Mouse (Mus musculus): ENCODE results near the gene Fhdc1.
A peak's percentile ranks its signal among the peaks of the same experiment; 100 is the strongest.

Fhdc1 gene

DNA sequence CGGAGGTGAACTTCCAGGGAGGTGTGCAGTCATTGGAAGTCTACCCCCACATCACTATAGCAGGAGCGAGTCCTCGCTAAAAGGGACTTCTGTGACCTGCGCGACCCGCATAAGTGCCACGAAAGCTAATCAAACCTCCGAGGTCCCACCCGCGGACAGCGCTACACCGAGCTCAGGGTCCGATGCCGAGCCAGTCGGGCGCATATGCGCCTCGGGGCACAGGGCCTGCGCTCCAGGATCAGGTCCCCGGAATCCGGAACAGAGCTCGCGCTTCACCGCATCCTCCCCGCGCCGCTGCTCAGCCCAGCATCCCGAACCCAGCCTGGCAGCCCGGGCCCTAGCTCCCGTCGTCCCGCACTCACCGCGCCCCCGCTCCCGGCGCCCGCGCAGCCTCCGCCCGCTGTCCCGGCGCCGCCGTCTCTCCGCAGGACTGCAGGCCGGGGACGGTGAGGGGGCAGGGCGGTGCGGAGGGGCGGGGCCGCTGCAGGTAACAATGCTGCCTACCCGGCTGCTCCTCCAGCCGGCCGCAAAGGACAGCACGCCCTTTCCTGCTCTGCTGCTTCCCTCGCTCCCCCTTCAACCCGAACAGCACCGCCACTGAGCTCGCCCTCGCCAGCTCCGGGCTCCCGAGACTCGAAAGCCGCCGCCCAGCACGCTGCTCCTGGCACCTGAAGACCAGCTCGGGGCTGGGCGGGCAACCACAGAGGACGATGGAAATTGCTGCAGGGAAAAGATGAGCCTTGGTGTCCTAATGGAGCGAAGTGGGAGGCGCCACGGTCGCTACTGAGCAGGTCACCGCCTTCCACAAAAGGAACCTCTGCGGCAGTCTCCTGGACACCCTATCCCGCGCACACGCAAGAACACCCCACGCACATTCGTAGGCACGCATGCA lies at the start of gene Fhdc1:
TSS of gene Fhdc1 (minus strand) at position 424 of the 892 bp plus-strand sequence.
- peak; percentile 79 to 86 for DNase-seq

DNA sequence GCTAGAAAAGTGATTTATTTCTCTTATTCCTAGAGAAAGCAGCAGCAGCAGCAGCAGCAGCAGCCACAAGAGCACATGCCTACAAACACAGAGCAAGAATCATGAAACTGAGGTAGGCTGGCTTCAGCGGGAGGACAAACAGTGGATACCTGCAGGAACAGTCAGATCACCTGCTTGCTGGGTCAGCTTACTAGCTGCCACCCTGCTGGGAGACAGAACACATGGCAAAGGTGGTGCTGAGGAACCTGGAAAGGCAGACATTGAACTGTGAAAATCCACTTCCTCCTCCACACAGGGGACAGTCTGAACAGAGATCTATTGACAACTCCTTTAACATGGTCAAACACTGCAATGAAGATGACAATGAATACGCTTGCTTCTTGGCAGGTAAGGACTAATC lies 48.8 kb upstream of the Fhdc1 start:
- no peak for DNase-seq

DNA sequence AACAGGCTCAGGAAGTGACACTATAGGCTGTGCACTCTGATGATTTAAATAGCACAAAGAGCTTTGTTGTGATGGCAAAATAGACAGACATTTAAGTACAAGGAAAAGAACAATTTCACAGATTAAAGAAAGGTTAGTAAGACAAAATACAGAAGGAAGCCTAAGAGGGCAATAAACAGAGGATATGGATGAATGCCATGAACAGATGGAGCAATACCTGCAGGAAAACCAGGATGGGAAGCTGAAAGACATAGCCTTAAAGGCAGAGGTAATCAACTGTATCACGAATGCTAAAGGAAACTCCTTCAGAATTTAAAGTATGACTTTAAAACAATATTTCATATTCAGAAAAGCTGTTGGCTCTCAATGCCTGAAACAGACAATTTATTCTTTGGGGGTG lies 44.7 kb upstream of the Fhdc1 start:
- no peak for DNase-seq

DNA sequence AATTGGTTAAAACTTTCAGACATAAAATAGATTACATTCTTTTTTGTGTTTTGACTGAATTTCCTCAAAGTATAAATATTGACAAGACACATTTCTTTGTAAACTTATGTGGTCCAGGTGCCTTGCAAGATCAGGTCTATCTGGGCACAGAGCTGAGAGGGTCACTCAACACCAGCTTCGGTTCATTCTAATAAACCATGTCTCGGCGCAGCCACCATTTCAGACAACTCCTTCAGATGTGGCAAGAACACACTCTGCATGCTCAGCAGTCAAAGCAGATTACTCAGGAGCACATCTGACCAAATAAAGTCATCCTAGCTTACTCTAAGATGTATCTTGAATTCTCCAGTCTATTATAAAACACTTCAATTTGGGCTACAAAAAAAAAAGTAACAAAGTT lies 35.9 kb upstream of the Fhdc1 start:
- no peak for DNase-seq

DNA sequence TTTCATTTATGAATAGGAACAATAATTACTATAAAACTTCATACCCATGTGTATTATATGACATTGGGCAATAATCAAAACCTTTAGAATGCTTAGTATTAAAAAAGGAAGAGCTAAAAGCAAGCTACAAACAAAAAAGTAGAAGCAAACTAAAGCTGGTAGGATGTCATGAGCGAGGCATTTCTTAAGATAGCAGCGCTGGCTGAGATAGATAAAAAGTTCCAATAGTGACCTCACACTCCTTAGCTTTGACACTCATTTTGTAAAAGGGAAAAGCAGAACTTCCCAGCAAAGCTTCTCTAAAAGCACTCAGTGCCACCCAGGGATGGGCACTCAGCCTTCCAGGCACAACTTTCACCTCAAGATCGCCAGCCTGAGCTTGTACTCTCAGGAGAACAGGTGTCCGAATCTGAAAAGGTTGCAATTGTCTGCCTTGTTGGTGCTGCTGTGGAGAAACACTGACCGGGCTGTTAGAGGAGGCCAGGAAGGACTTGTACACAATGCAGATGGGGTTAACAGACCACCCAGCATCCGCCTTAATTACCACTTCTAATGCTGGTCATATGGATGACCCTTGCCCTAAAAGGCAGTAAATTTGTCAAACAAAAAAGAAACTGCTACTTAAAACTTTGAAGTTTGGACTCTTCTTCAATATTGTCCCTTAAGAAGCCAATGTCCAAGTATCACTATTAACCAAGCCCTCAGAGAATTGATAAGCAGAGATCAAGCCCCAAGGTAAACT lies 32.7 kb upstream of the Fhdc1 start:
- no peak for DNase-seq

- no peak for DNase-seq
Observed at GRCm38 (mm10) chr3:84505193-84505592, 25.0 kb upstream of the Fhdc1 start.

DNA sequence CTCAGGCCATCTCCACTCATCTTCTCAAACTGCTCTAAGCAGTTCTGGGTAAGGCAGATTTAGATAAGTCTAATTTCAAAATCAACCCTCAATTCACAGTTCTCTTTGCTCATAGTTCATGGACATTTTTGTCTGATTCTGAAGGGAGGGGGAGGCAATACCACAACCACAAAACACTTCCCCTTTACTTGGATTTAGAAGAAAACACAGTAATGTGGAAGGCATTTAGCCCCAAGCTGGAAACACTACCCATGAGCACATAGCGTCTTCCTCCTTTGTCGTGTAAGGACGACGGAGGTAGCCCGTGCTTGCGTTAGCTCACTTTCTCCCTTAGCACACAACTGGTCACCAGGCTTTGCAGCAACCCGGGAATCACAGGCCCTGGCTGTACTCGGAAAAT lies 24.1 kb upstream of the Fhdc1 start:
- DNase-seq = no peak

GRCm38 (mm10) chr3:84502101-84502500 lies 21.9 kb upstream of the Fhdc1 start:
- DNase-seq = no peak

GRCm38 (mm10) chr3:84500491-84500890 lies 20.3 kb upstream of the Fhdc1 start:
- peak; percentile 35 to 37 for DNase-seq

GRCm38 (mm10) chr3:84497718-84498117 lies 17.5 kb upstream of the Fhdc1 start:
- DNase-seq = no peak

- DNase-seq = no peak
Observed at GRCm38 (mm10) chr3:84492657-84493056, 12.4 kb upstream of the Fhdc1 start.

- no peak for DNase-seq
Observed at GRCm38 (mm10) chr3:84492148-84492547, 11.9 kb upstream of the Fhdc1 start.

GRCm38 (mm10) chr3:84488716-84489115 lies 8.5 kb upstream of the Fhdc1 start:
- no peak for DNase-seq

- DNase-seq = no peak
Observed at GRCm38 (mm10) chr3:84484891-84485290, 4.7 kb upstream of the Fhdc1 start.

DNA sequence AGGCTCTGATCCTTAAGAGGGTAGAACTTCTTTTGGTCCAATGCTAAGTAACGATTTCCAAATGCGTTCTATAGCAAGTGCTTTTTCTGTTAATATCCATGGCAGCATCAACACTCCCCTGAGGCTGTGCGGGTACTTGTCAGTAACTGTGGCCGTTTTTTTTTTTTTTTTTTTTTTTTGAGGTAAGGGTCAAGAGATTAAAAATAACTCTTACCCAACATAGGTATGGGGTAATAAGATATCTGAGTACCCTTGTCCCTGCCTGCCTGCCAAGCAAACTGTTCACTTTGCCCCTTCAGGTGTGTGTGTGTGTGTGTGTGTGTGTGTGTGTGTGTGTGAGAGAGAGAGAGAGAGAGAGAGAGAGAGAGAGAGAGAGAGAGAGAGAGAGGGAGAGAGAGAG lies 4.1 kb upstream of the Fhdc1 start:
- DNase-seq = peak in 1 of 2 experiments; percentile 36

DNA sequence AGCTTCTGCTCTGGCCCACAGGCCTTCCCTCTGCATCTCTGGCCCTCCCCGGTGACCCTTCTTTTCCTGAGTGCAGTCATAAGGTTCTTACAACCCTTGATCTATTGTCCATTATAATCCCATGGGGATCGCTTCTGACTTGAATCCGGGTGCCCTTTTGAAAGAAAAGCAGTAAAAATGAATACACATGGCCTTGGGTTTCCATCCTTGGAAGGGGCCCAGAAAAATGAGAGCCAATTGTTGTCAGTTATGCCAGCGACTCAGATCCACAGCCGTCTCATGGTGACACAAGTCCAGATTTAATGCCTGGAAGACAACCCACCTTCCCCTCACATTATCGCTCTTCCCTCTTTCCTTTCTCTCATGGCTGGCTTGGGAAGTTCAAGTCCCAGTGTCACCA lies 1.9 kb upstream of the Fhdc1 start:
- DNase-seq = no peak

- DNase-seq = peak; percentile 73 to 77
Observed at GRCm38 (mm10) chr3:84481104-84481503, 875 bp upstream of the Fhdc1 start.

DNA sequence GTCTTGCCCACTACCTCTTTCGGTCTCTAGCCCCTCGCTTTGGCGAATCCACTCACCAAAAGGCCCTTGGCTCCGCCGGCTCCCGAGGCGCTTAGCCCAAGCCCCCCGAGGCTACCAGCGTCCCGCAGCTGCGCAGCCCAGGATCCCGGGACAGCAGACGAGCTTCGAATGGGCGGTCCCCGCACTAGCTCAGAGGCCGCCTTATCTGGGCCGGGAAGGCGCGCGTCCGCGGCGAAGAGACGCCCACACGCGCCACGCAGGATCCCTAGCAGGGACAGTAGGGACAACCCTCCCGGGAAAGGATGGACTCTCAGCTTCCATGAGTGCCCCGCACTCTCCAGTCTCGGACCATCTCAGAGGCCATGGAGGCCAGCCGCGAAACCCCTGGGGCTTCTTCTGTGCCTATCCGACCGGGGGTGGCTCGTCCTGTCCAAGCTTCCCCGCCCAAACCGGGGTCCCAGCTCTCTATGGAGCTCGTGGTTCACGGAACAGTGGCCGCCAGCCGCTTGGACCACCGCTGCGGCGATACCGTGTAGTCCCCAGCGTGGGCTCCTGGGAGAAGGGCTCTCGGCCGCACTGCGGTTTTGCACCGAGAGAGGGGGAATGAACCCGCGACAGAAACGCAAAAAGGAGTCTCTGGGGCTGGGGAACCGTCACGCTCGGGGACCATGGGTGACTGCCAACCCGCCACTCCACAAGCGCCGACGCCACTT lies 780 bp downstream of the Fhdc1 start:
- peak; percentile 73 to 79 for DNase-seq

- DNase-seq = no peak
Observed at GRCm38 (mm10) chr3:84478896-84479292, 1.3 kb downstream of the Fhdc1 start.

- DNase-seq = no peak
Observed at GRCm38 (mm10) chr3:84478195-84478594, 2.0 kb downstream of the Fhdc1 start.

GRCm38 (mm10) chr3:84477498-84477897 lies 2.7 kb downstream of the Fhdc1 start:
- no peak for DNase-seq

- DNase-seq = no peak
Observed at GRCm38 (mm10) chr3:84474981-84475775, 5.1 kb downstream of the Fhdc1 start.

DNA sequence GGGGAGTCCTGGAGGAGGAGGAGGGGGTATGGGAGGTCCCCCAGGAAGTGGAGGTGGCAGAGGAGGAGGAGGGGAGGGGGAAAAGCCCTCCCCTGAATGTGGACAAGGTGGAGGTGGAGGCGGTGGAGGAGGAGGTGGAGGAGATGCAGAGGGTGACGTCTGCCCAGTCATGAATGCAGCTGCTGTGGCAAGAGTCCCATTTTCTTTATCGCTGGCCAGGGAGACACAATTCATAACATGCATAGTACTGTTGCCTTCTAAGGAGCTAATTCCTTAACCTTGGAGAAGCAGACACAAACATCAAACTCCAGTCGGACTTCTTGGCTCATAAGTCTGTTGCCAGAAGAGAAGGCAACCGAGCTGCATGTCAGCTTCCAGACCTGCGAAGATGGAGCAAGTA lies 5.8 kb downstream of the Fhdc1 start:
- DNase-seq = no peak
